Mouse (Mus musculus) kidney, adult 2 months (tissue): ENCODE results near the gene Mettl15.

Source experiments
- CTCF ChIP-seq: fragments of 200-500 bp; conservative IDR thresholded peaks from 2 replicates; pipeline ENCODE4 v1.5.1; 2011; ENCODE audit warnings: low read depth, mild to moderate bottlenecking, control low read depth, low read length, moderate library complexity, mixed read lengths; ENCODE audit not compliant: insufficient read depth, insufficient read length
- POLR2A ChIP-seq: fragments of 200-500 bp; IDR thresholded peaks from one replicate; pipeline ENCODE4 v1.6.1; 2011; ENCODE audit warnings: low read depth, low read length, control low read depth

- TF ChIP-seq CTCF: no peak
- TF ChIP-seq POLR2A: no peak
Measured at GRCm38 (mm10) chr2:109302234-109302633, 21.7 kb upstream of the Mettl15 start.
